Mouse (Mus musculus): ENCODE measurements around the gene Glrx3.
A peak's percentile ranks its signal among the peaks of the same experiment; 100 is the strongest.

The Glrx3 gene

GRCm38 (mm10) chr7:137472149-137472548, 34.7 kb downstream of the Glrx3 start:
- no peak for DNase-seq (ENCODE audit: low spot score)

GRCm38 (mm10) chr7:137477950-137478620, 40.7 kb downstream of the Glrx3 start:
- DNase-seq (ENCODE audit: low spot score): peak; percentile 95

GRCm38 (mm10) chr7:137478621-137478982, 41.2 kb downstream of the Glrx3 start:
- no peak for DNase-seq (ENCODE audit: low spot score)

- DNase-seq (ENCODE audit: low spot score): no peak
These were observed 43.4 kb downstream of the Glrx3 start for GRCm38 (mm10) chr7:137480839-137481238.

GRCm38 (mm10) chr7:137483987-137484386, 46.6 kb downstream of the Glrx3 start:
- no peak for DNase-seq (ENCODE audit: low spot score)

- DNase-seq (ENCODE audit: low spot score): no peak
These were observed 51.0 kb downstream of the Glrx3 start for GRCm38 (mm10) chr7:137488391-137488790.

GRCm38 (mm10) chr7:137490711-137491110, 53.3 kb downstream of the Glrx3 start:
- no peak for DNase-seq (ENCODE audit: low spot score)

GRCm38 (mm10) chr7:137492307-137492973, 55.0 kb downstream of the Glrx3 start:
- no peak for DNase-seq (ENCODE audit: low spot score)

GRCm38 (mm10) chr7:137498736-137499135, 61.3 kb downstream of the Glrx3 start:
- DNase-seq (ENCODE audit: low spot score): no peak

GRCm38 (mm10) chr7:137517588-137517987, 80.2 kb downstream of the Glrx3 start:
- DNase-seq (ENCODE audit: low spot score): no peak

GRCm38 (mm10) chr7:137518028-137518576, 80.7 kb downstream of the Glrx3 start:
- no peak for DNase-seq (ENCODE audit: low spot score)

Data from ovary, postnatal 36 days (tissue).